Mouse (Mus musculus): ENCODE results near the gene Rif1.

DNA sequence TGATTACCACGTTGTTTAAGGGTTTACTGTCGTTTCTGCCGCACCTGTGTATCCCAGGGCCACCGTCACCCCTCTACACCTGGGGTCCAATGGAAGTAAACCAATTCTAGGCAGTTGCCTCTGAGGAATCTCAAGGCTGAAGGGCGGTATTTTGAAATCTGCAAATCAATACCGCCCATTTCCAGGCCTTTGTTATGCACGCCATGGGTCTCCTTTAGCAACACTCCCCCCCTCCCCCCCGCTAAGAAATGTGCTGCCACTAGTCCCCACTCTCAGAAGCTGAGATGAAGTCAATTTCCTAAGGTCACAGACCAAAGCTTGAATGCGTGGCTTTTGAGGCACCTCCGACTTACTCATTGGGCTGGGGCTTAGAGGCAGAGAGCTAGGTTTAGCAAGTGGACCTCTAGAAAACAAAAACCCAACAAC, 554 bp upstream of the Rif1 start:
- no peak for TF ChIP-seq HCFC1 (IDR thresholded peaks at IDR 0.05; ENCODE audit: borderline replicate concordance, insufficient read depth, low read length)
- peak; percentile 66 for TF ChIP-seq CHD2 (IDR thresholded peaks at IDR 0.05; ENCODE audit: low read depth, low read length)
